Mouse (Mus musculus): ENCODE data around the gene C1ra.
A peak's percentile ranks its signal among the peaks of the same experiment; 100 is the strongest.
"Not testable (repeated sequence)": the region's sequence is repeated elsewhere in the genome, so short reads cannot be mapped to it uniquely, and the experiment has no call there.

Gene C1ra

DNA sequence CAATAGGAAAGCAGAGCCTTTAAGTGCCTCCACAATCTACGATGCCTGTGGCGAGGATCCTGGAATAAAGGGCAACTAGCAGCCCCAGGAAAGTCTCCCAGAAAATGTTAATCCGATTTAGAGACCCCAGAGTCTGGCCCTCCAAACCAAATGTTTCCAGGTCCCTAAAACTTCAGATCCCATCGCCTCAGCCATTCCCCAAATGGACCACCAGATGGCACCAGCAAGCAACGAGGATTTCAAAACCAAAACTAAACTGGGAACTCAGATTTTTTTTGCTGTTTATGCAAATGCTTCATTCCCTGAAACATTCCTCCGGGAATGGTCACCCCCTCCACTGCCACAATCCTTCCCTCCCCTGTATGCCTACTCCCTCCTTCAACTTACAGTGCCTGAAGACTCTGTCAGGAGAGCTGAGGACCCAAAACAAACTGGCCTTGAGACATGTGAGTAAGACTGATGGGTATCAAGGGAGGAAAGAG, at the start of gene C1ra:
Gene C1ra, plus strand, starts transcription at position 51 of the 482 bp plus-strand sequence.
- DNase-seq: peak; percentile 46

DNA sequence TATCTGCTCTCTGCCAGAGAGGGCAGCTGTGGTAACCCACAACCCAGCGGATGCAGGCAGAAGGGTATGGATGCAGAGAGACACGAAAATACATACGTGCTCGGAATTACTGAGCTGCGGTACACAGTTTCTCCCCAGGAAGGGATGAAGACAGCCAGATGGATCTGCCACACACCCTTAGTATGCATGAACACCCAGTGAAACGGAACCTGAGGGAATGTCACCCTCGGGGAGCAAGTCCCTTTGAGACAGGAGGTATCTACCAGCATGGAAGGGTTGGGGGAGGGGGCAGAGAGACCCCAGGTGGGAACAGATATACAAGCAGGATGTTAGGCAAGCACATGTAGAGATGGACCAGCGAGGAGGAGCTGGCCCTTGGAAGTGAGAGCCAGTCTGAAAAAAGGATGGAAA, 48.3 kb upstream of the C1ra start:
- peak; percentile 57 for DNase-seq

DNA sequence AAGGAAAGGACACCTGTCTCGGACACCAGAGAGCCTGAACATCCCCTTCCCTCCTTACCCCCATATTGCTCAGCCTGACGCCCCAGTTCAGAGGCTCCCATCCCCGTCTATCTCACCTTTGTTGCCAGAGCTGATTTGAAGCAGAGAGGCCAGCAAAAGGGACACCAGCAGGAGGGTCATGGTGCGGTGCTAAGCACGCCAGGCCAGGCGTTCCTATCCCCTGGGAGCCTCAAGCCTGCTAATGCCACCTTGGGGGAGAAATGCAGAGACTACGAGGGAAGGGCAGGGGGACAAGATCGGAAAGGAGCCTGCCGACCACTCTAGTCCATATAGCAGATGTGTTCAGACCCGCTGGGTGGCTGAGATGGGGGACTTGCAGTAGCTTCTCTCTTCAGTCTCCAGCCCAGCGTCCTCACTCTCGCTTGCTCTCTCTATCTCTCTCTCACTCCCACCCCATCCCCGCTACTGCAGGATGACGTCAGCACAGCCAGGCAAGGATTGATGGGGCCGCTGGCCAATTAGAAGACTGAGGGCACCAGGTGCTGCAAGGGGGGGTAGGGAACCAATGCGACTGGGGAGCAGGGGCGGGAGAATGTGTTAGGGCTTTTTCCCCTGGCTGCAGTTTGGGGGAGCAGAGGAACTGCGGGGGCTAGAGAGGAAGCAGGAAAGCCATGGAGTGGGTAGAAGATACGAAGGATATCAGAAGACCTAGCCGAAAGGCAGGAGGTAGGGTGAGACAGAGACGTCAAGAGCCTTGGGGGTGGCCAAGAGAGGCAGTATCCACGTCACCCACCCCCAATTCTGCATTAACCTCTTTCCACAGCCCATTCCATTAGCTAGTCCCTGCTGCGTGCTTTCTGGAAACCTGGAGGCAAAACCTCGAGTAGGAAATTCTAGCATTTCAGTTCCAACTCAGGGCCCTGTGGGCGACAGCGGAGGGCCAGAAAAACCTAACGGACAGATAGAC, 47.6 kb upstream of the C1ra start, which contains the start of gene Clstn3:
Gene Clstn3, minus strand, starts transcription at position 490 of the 967 bp plus-strand sequence.
- peak; percentile 96 for DNase-seq

DNA sequence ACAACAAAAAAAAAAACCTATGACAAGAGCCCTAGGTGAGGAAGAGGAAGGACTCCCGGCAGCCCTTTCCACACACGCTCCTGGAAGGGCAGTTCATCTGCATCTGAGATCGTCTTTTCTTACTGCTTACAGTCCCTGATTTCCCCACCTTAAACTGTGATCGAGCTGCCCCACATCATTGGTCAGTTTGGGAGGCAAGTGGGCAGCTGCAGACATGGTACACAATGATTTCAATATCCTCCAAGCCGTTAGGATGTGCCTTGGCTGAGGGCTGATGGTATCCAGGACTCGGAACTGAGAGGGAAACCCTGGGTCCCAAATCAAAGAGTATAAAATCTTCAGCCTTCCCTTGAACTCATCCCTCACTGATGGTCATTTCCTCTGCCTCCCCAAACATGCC, 46.9 kb upstream of the C1ra start:
- no peak for DNase-seq

DNA sequence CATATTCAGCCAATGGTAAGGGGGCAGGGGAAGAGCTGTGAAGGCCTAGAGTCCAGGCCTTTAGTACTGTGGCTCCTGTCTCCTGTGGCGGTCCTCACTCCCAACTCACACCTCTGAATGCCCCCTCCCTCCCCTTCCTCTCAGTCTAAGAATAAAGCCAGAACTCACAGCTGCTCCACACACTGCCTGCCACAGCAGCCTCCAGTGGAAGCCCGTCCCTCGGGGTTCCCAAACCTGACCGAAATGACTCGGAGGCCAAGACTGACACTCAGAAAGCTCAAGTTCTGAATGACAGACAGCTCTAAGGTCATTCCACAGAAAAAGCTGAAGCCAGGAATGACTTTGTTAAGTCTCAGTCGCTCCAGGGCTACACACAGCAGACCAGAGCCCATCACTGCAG, 46.5 kb upstream of the C1ra start:
- DNase-seq: no peak

DNA sequence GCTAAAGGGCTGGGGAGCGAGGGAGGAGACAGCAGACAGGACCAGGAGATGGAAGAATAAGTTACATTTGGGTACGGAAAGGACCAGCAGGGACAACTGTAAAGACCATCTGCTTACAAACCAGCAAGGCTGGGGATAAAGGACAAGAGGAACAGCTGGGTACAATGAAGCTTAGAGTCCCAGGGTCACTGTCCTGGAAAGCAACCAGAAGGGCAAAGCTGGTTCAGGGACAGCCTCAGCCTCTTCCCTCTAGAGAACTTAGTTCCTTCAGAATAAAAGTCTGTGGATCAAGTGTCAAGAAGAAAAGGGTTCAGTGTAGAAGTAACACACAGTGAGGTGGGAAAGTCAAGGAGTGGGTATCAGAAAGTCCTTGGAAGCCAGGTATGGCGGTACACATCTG, 41.1 kb upstream of the C1ra start:
- no peak for DNase-seq

DNA sequence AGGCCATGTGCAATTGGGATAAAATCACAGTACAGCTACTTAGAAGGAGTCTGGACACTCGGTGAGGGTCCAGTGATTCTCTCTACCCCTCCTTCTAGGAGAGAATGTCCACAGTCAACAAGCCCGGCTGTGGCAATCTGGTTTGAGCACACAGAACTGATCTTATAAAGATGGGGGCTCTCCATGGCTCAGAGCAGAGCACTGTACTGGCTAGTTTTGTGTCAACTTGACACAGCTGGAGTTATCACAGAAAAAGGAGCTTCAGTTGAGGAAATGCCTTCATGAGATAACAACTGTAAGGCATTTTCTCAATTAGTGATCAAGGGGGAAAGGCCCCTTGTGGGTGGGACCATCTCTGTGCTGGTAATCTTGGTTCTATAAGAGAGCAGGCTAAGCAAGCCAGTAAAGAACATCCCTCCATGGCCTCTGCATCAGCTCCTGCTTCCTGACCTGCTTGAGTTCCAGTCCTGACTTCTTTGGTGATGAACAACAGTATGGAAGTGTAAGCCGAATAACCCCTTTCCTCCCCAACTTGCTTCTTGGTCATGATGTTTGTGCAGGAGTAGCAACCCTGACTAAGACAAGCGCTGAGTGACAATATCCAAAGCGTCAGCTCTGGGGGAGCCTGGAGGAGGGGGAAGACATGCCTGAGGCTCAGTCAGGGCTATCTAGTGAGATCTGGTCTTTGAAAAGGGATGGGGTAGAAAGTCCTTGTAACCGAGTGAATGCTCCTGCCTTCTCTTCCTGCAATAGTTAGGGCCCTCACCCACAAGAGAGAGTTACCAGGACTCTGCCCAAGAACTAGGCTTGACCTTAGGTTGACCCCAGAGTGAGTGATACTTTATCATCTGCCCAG, 40.2 kb upstream of the C1ra start:
- not testable (repeated sequence) for DNase-seq

DNA sequence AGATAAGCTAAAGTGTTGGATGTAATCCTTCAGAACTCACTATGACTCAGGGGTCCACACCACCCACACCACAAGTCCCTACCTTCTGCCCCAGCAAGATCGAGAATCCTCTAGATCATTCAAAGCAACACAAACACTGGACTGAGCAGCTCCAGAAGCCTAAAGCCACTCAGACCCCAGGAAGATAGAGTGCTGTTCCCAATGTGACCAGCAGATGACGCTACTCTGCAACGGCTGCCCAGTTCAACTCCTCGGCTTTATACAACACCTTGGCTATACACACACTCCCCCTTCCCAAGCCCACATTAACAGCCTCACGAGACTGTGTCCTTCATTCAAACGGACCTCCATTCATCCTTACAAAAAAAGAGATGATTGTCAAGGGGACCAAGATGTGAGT, 39.4 kb upstream of the C1ra start:
- DNase-seq: no peak

DNA sequence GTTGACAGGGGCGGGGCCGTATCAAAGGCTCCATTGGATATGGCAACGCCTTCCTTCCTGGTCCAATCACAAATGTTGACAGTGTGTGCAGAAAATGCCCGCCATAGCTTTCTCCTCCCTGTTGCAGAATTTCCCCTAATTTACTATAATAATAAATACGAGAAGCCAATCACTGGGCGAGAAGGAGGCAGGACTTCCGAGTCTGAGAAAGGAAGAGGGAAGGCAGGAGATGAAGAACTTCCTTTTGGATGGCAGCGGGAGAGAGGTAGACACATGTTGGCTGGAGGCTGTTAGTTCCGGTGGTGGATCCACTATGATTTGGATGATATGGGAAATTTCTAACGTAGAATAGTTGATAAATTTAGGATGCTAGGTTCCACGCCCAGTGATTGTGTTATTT, 37.6 kb upstream of the C1ra start:
- DNase-seq: no peak

DNA sequence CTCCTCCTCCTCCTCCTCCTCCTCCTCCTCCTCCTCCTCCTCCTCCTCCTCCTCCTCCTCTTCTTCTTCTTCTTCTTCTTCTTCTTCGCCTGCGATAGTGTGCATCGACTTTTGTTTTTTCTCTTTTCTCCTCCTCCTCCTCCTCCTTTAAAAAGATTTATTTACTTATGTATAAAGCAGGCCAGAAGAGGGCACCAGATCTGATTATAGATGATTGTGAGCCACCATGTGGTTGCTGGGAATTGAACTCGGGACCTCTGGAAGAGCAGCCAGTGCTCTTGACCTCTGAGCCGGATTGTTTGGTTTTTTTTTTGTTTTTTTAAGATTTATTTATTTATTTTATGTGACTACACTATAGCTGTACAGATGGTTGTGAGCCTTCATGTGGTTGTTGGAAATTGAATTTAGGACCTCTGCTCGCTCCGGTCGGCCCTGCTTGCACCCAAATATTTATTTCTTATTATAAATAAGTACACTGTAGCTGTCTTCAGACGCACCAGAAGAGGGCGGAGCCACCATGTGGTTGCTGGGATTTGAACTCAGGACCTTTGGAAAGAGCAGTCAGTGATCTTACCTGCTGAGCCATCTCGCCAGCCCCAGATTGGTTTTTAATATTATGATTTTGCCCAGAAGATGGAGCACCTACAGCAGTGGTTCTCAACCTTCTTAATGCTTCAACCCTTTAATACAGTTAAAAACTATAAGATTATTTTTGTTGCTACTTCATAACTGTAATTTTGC, 36.7 kb upstream of the C1ra start:
- not testable (repeated sequence) for DNase-seq

DNA sequence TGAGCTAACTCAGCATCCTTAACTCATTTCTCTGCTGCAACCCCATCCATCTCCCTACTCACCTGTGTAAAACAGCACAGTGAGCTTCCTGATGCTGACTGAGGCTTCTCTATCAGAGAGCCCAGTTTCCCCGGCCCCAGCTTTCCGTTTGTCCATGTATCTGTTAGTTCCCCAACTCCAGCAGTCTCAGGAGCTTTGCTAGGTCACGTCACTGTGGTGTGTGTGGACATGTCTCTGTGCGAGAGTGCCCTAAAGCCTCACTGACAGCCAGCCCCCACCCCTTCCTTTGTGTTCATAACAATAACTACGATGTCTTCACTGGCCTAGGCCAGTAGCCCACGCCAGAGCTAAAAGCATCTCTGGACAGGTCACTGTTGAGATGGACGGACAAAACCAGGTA, 36.0 kb upstream of the C1ra start:
- no peak for DNase-seq

DNA sequence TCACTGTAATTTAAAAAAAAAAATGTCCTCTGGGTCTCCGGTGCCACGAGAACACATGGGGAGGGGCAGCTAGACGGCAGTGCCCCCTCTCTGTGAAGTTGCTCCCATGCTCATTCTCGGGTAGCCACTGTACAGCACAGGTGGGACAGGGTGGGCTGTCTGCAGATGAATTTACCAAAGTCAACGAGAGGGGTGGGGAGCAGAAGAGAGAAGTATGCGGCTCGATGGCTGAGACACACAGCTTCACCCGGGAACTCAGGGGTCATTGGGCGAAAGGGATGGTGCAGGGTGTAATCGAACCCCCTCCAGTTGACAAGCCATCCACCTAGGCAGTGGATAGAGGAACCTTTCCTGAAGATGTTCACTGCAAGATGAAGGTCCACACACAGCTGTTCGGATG, 35.4 kb upstream of the C1ra start:
- DNase-seq: no peak

DNA sequence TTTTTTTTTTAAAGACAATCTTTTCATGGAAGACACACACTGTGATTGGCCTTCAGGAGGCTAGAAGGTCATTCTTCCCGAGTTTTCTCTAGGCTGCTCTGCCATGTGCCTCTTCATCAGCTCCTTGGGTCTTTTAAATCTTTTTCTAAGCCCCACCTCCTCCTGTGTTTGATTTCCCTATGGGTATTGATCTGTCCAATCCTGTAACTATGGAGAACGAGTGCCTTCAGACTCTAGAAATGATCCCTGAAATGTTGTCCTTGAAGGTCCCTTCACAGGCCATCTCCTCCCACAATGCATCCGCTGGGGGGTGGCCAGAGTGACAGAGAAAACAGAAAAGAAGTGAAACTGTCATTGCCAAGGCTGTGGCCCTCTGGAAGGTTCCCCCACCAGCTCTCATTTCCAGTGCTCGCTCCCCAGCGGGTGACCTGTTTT, 35.0 kb upstream of the C1ra start:
- no peak for DNase-seq

DNA sequence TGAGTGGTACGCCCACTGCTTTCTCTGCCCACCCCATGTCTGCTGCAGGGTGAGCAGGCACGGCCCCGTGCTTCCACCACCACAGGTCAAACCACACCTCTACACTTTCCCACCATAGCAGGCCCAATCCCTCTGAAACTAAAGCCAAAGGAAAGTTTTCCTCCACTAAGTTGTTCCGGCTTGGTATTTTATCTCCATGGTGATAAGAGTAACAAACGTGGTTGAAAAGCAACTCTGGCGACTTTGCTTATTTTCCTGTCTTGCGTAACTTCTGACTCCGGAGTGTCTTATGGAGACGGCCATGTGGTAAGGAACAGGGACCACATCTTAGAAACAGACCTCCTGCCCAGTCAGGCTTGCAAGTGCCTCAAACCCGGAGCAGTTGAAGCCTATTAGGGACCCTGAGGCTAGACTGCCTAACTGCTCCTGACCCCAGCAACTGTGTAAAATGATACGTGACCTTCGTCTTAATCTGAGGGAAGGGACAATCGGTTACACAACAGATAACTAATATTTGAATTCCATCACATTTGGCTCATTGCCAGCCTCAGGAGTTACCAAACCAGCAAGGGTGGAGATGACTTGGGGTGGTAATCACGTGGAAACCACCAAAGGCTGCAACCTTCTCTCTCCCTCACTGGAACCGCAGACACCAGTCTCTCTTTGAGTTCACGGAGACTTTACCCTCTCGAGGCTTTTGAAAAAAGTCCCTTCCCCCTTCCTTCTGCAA, 34.1 kb upstream of the C1ra start:
- no peak for DNase-seq

DNA sequence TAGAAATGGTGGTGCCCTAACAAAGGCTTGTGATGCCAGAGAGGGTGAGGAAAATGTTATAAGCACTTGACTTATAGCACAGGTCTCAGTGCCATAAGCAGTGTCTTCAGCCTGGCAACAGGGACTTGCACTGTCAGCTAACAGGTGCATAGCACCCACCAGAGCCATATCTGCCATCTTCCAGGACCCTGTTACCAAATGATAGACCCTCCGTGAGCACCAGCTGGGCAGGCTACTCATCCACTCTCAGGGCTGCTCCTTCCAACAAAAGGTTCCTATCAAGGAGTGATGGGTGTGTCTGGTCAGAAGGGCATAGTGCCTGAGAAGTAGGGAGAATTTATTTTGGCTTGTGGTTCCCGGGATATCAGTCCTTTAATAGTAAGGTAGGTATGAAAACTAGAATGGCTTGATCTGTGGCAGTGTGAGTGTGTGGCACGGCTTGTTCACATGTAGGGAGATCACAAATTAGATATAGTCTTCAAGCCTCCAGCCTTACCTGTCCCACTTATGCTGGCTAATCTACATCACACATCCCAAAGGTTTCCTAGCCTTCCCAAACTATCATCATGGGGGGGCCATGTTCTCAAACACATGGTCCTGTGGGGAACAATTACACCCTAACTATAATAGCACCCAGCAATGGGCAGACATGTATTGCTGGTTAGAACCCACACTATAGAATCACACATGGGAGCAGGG, 33.2 kb upstream of the C1ra start:
- no peak for DNase-seq

DNA sequence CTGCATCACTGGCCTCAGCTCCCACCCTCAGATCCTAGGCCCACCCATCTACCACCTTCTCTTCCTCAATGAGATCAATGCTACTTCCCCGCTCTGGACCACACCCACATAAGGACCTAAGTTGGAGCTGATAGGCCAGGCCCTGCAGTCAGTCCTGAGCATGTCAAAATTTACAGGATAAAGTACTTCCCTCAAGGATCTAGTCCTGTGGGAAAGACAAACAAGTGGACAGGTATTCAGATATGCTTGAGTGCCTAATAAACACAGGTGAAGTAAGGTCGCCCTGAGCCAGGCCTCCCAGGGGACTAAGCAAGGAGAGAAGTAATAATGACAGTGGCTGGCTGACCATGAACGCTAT, 32.7 kb upstream of the C1ra start:
- no peak for DNase-seq

DNA sequence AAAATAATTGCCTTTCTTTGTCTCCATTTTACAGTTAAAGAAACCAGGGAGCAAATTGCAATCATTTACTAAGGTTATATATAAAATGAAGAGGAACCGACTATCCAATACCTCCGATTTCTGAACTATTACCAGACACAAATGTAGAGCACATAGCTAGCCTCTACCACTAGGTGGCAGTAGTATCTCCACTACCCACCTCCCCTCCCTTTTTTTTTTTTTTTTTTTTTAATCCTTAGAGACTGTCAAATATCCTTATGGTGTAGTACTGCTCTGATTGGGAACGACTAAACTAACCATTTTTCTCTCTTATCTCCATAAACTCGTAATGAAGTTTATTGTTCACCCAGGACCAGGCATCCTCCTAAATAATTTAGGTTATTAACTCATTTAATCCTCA, 31.9 kb upstream of the C1ra start:
- DNase-seq: no peak

DNA sequence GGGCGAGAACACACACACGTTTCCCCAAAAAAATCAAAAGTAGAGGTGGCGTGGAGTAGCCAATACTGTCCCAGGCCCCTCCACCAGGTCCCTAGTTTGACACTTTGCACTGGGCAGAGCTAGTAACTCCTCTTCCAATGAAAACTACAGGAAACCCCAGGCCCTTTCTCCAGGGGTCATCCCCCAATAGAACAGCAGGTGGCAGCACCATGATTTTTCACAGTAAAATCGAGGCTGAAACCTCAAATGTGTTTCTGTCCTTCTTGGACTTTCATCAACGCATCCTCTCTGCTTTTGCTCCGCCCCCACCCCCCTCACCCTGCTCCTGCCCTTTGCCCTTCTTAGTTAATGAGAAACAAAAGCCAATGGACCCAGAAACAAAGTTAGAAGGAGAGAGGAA, 30.6 kb upstream of the C1ra start:
- peak; percentile 29 for DNase-seq

DNA sequence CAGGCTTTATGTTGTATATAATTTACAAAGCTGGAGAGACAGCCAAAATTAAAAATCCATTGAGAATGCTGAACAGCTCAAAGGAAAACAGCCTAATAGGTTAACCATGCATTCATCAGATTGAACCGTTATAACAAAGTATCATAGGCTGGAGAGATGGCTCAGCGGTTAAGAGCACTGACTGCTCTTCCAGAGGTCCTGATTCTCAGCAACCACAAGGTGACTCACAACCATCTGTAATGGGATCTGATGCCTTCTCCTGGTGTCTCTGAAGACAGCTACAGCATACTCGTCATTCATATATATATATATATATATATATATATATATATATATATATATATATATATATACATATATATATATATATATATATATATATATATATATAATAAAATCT, 28.4 kb upstream of the C1ra start:
- not testable (repeated sequence) for DNase-seq

DNA sequence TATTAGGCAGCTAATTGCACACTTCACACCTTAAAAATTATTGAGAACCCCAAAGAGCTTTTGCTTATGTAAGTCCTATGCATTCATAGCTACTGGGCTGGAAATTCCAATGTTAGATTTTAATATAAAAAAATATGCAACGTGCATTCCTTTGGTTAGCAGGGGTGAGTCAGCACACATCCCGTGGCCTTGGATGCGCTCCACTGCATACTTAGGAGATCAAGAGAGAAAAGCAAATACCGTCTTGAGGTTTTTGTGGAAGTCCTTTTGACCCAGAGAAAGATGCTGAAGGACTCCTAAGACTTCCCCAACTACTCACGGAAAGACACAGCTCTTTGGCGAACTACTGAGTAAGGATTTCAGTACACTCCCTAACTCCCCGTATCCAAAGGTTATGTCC, 27.4 kb upstream of the C1ra start:
- no peak for DNase-seq

DNA sequence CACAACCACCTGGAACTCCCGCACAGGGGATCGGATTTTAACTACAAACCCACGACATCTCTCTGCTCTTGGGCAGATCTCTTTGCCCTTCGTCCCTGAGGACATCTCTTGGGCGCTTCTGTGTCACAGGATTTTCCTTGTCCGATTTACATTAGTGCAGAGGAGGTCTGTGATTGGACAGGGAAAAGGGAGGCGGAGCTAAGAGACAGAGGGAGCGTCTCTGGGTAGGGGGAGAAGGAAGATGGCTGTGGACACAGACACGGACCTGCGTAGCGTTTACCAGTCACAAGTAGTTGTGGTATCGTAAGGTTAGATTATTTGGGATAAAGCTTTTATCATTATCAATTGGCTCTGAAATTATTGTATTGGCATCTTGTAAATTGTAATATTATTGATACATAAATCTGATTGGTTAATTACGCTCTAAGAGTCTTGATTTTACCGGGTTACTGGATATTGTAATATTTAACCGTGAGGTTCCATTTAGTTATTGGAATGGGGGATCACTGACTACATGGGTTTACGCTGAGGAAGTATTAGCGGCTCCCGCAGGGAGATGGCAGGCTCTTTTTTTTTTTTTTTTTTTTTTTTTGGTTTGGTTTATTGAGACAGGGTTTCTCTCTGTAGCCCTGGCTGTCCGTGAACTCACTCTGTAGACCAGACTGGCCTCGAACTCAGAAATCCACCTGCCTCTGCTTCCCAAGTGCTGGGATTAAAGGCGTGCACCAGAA, 26.6 kb upstream of the C1ra start:
- DNase-seq: no peak
